Mouse (Mus musculus): ENCODE results near the gene Hoxb2.

The Hoxb2 gene

GRCm38 (mm10) chr11:96316696-96317607, 33.4 kb upstream of the Hoxb2 start:
- no peak for DNase-seq

- no peak for DNase-seq
These were observed 32.5 kb upstream of the Hoxb2 start, which contains the start of gene Hoxb4 for GRCm38 (mm10) chr11:96317608-96318367. Gene Hoxb4 (plus strand): TSS chr11:96318267.

- DNase-seq = no peak
These were observed 31.8 kb upstream of the Hoxb2 start for GRCm38 (mm10) chr11:96318368-96319070.

GRCm38 (mm10) chr11:96319071-96319902, 31.0 kb upstream of the Hoxb2 start:
- no peak for DNase-seq

GRCm38 (mm10) chr11:96319910-96320309, 30.4 kb upstream of the Hoxb2 start:
- DNase-seq = no peak

- DNase-seq = no peak
These were observed 29.6 kb upstream of the Hoxb2 start for GRCm38 (mm10) chr11:96320688-96321087.

- DNase-seq = no peak
These were observed 28.5 kb upstream of the Hoxb2 start for GRCm38 (mm10) chr11:96321846-96322245.

- no peak for DNase-seq
These were observed 27.6 kb upstream of the Hoxb2 start for GRCm38 (mm10) chr11:96322738-96323137.

GRCm38 (mm10) chr11:96323154-96323553, 27.2 kb upstream of the Hoxb2 start, which contains the start of gene Hoxb3:
Gene Hoxb3 (plus strand): TSS chr11:96323326.
- DNase-seq = no peak

- no peak for DNase-seq
These were observed 26.2 kb upstream of the Hoxb2 start for GRCm38 (mm10) chr11:96324125-96324524.

GRCm38 (mm10) chr11:96324965-96325364, 25.4 kb upstream of the Hoxb2 start:
- DNase-seq = no peak

GRCm38 (mm10) chr11:96325747-96326212, 24.5 kb upstream of the Hoxb2 start:
- no peak for DNase-seq

GRCm38 (mm10) chr11:96326705-96327104, 23.6 kb upstream of the Hoxb2 start:
- DNase-seq = no peak

GRCm38 (mm10) chr11:96327122-96327521, 23.2 kb upstream of the Hoxb2 start:
- no peak for DNase-seq

GRCm38 (mm10) chr11:96327750-96328149, 22.6 kb upstream of the Hoxb2 start:
- no peak for DNase-seq

GRCm38 (mm10) chr11:96328605-96329004, 21.7 kb upstream of the Hoxb2 start:
- no peak for DNase-seq

GRCm38 (mm10) chr11:96332105-96332504, 18.2 kb upstream of the Hoxb2 start:
- DNase-seq = no peak

- DNase-seq = no peak
These were observed 17.7 kb upstream of the Hoxb2 start for GRCm38 (mm10) chr11:96332618-96333032.

GRCm38 (mm10) chr11:96333241-96334001, 16.9 kb upstream of the Hoxb2 start:
- no peak for DNase-seq

GRCm38 (mm10) chr11:96334002-96334364, 16.3 kb upstream of the Hoxb2 start:
- no peak for DNase-seq

GRCm38 (mm10) chr11:96334998-96335397, 15.3 kb upstream of the Hoxb2 start:
- DNase-seq = no peak

All from right cerebral cortex, postnatal 25 days (tissue).